Mouse (Mus musculus) liver, embryonic 12.5 days (tissue): ENCODE results near the gene Zscan10. TPM values are rescaled to one million over a fixed set of nuclear protein-coding genes. Genes with fewer than 3 reads are reported as not detected.

Source experiments
- ATAC-seq: fragments of 200-750 bp; cut with Nextera tagmentation; 2 replicates; pipeline ENCODE4 v1.8.0; 2017; ENCODE audit warnings: moderate number of reproducible peaks, mild to moderate bottlenecking, moderate library complexity
- H3K27ac ChIP-seq: fragments of 300-500 bp; sonication (generic); 2 replicates; pipeline ENCODE4 v1.5.1; 2016; ENCODE audit warnings: mild to moderate bottlenecking
- H3K27me3 ChIP-seq: fragments of 300-500 bp; sonication (generic); replicated peaks from 2 replicates; pipeline ENCODE4 v1.6.1; 2016; ENCODE audit warnings: mild to moderate bottlenecking, moderate library complexity
- H3K36me3 ChIP-seq: fragments of 300-500 bp; sonication (generic); 2 replicates; pipeline ENCODE4 v1.6.1; 2016; ENCODE audit warnings: mild to moderate bottlenecking, moderate library complexity
- H3K4me1 ChIP-seq: fragments of 300-500 bp; sonication (generic); 2 replicates; pipeline ENCODE4 v1.6.1; 2016
- H3K4me2 ChIP-seq: fragments of 300-500 bp; sonication (generic); 2 replicates; pipeline ENCODE4 v1.6.1; 2016; ENCODE audit warnings: mild to moderate bottlenecking, moderate library complexity
- H3K4me3 ChIP-seq: fragments of 300-500 bp; sonication (generic); 2 replicates; pipeline ENCODE4 v1.5.1; 2016; ENCODE audit warnings: mild to moderate bottlenecking, moderate library complexity
- H3K9ac ChIP-seq: fragments of 300-500 bp; sonication (generic); 2 replicates; pipeline ENCODE4 v1.6.1; 2016; ENCODE audit warnings: mild to moderate bottlenecking, moderate library complexity
- H3K9me3 ChIP-seq: fragments of 300-500 bp; sonication (generic); replicated peaks from 2 replicates; pipeline ENCODE4 v1.6.1; 2016; ENCODE audit warnings: mild to moderate bottlenecking, moderate library complexity
- WGBS: fragments of 180-500 bp; shearing (Covaris S2); methylation state at CpG from one replicate; pipeline ENCODE4 v1.1.7; 2016; ENCODE audit not compliant: insufficient replicate concordance; 5-methylcytosine and 5-hydroxymethylcytosine counted together
- polyA plus RNA-seq: library from polyadenylated mRNA; unstranded; fragments of >200 nt; fragmentation: Nextera tagmentation; extraction: Ambion mirVana; gene quantifications from 2 replicates; pipeline ENCODE4 v1.2.1, GENCODE M21; 2016

Gene Zscan10
- polyA plus RNA-seq, 1 experiment from 2014 or later = not detected

- Histone ChIP-seq H3K4me3 (no peak overlapping the region), H3K27ac (no peak overlapping the region), H3K36me3 (peaks cover 1% of the 10 kb centered on the region; the same call in 1 of the 2 replicates), H3K9ac (no peak overlapping the region), H3K9me3 (no peaks in the 10 kb centered on the region), H3K27me3 (no peaks in the 10 kb centered on the region), H3K4me1 (peaks cover 20% of the 10 kb centered on the region), H3K4me2 (no peak overlapping the region)
- WGBS = 49% methylated on average over 5 of the region's 5 CpGs
- no peak for ATAC-seq
Observed at GRCm38 (mm10) chr17:23566787-23567186, 33.9 kb upstream of the Zscan10 start.

- Histone ChIP-seq H3K27ac (no peak overlapping the region), H3K36me3 (no peaks in the 10 kb centered on the region), H3K27me3 (no peaks in the 10 kb centered on the region), H3K4me1 (peaks cover 13% of the 10 kb centered on the region), H3K9me3 (no peaks in the 10 kb centered on the region), H3K4me3 (no peak overlapping the region), H3K9ac (no peak overlapping the region), H3K4me2 (no peak overlapping the region)
- ATAC-seq = no peak
- 38% methylated on average over 5 of the region's 5 CpGs for WGBS
Observed at GRCm38 (mm10) chr17:23568370-23568769, 32.3 kb upstream of the Zscan10 start.

GRCm38 (mm10) chr17:23570017-23570416 is 30.6 kb upstream of the Zscan10 start:
- H3K9ac ChIP-seq = no peak overlapping the region
- no peak overlapping the region for H3K4me3 ChIP-seq
- H3K9me3 ChIP-seq = no peaks in the 10 kb centered on the region
- H3K4me1 ChIP-seq = peaks cover 9% of the 10 kb centered on the region
- no peak overlapping the region for H3K4me2 ChIP-seq
- WGBS = 33% methylated on average over 6 of the region's 6 CpGs
- no peak for ATAC-seq
- no peaks in the 10 kb centered on the region for H3K27me3 ChIP-seq
- H3K36me3 ChIP-seq = peaks cover 3% of the 10 kb centered on the region; the same call in 1 of the 2 replicates
- H3K27ac ChIP-seq = no peak overlapping the region

- WGBS = 18% methylated on average over 5 of the region's 5 CpGs
- Histone ChIP-seq H3K9me3 (no peaks in the 10 kb centered on the region), H3K27me3 (no peaks in the 10 kb centered on the region), H3K36me3 (peaks cover 10% of the 10 kb centered on the region), H3K4me2 (no peak overlapping the region), H3K9ac (no peak overlapping the region), H3K4me1 (no peaks in the 10 kb centered on the region), H3K27ac (no peak overlapping the region), H3K4me3 (no peak overlapping the region)
- no peak for ATAC-seq
Observed at GRCm38 (mm10) chr17:23571084-23571483, 29.6 kb upstream of the Zscan10 start.

- no peaks in the 10 kb centered on the region for H3K9me3 ChIP-seq
- no peak for ATAC-seq
- no peaks in the 10 kb centered on the region for H3K27me3 ChIP-seq
- H3K27ac ChIP-seq = no peak overlapping the region
- 64% methylated on average over 6 of the region's 6 CpGs for WGBS
- no peak overlapping the region for H3K4me3 ChIP-seq
- no peak overlapping the region for H3K4me2 ChIP-seq
- H3K36me3 ChIP-seq = peaks cover 19% of the 10 kb centered on the region
- H3K9ac ChIP-seq = no peak overlapping the region
- no peaks in the 10 kb centered on the region for H3K4me1 ChIP-seq
Observed at GRCm38 (mm10) chr17:23572059-23572458, 28.6 kb upstream of the Zscan10 start.

GRCm38 (mm10) chr17:23574130-23574529 is 26.5 kb upstream of the Zscan10 start:
- WGBS = 74% methylated on average over 8 of the region's 8 CpGs
- Histone ChIP-seq H3K4me1 (no peaks in the 10 kb centered on the region), H3K4me2 (no peak overlapping the region), H3K27ac (no peak overlapping the region), H3K9me3 (no peaks in the 10 kb centered on the region), H3K9ac (no peak overlapping the region), H3K27me3 (no peaks in the 10 kb centered on the region), H3K4me3 (no peak overlapping the region), H3K36me3 (peaks cover 21% of the 10 kb centered on the region)
- ATAC-seq = no peak

- H3K4me3 ChIP-seq = no peak overlapping the region
- no peaks in the 10 kb centered on the region for H3K4me1 ChIP-seq
- peaks cover 39% of the 10 kb centered on the region for H3K36me3 ChIP-seq
- no peaks in the 10 kb centered on the region for H3K9me3 ChIP-seq
- H3K4me2 ChIP-seq = no peak overlapping the region
- 87% methylated on average over 38 of the region's 38 CpGs for WGBS
- H3K27ac ChIP-seq = no peak overlapping the region
- ATAC-seq = peak; percentile 11; the same call in 1 of the 2 replicates
- no peak overlapping the region for H3K9ac ChIP-seq
- no peaks in the 10 kb centered on the region for H3K27me3 ChIP-seq
Observed at GRCm38 (mm10) chr17:23575951-23576552, 24.6 kb upstream of the Zscan10 start.

- no peak overlapping the region for H3K27ac ChIP-seq
- peak overlapping the region; percentile 62 for H3K4me2 ChIP-seq
- H3K27me3 ChIP-seq = peaks cover 21% of the 10 kb centered on the region
- WGBS = 66% methylated on average over 8 of the region's 8 CpGs
- no peak for ATAC-seq
- 0 out of 2 replicates have a peak, but pooled peaks cover 17% of the 10 kb centered on the region for H3K36me3 ChIP-seq
- no peaks in the 10 kb centered on the region for H3K9me3 ChIP-seq
- no peak overlapping the region for H3K9ac ChIP-seq
- peaks cover 20% of the 10 kb centered on the region for H3K4me1 ChIP-seq
- H3K4me3 ChIP-seq = no peak overlapping the region
Observed at GRCm38 (mm10) chr17:23584786-23585185, 15.9 kb upstream of the Zscan10 start.

GRCm38 (mm10) chr17:23585721-23586491 is 14.8 kb upstream of the Zscan10 start:
- peak; percentile 36; the same call in 1 of the 2 replicates for ATAC-seq
- H3K36me3 ChIP-seq = 0 out of 2 replicates have a peak, but pooled peaks cover 6% of the 10 kb centered on the region
- H3K4me1 ChIP-seq = peaks cover 20% of the 10 kb centered on the region
- H3K9me3 ChIP-seq = no peaks in the 10 kb centered on the region
- H3K4me2 ChIP-seq = peak overlapping the region; percentile 62
- no peak overlapping the region for H3K27ac ChIP-seq
- H3K9ac ChIP-seq = peak overlapping the region; percentile 50
- H3K27me3 ChIP-seq = peaks cover 21% of the 10 kb centered on the region
- 2% methylated on average over 22 of the region's 22 CpGs for WGBS
- H3K4me3 ChIP-seq = peak overlapping the region; percentile 60

GRCm38 (mm10) chr17:23587253-23587652 is 13.4 kb upstream of the Zscan10 start:
- Histone ChIP-seq H3K27ac (no peak overlapping the region), H3K4me1 (peaks cover 25% of the 10 kb centered on the region), H3K9ac (no peak overlapping the region), H3K4me2 (no peak overlapping the region), H3K36me3 (no peaks in the 10 kb centered on the region), H3K4me3 (no peak overlapping the region), H3K9me3 (no peaks in the 10 kb centered on the region), H3K27me3 (peaks cover 21% of the 10 kb centered on the region)
- ATAC-seq = no peak
- 49% methylated on average over 2 of the region's 2 CpGs for WGBS

- peak overlapping the region; percentile 23; the same call in 1 of the 2 replicates for H3K27ac ChIP-seq
- H3K9me3 ChIP-seq = no peaks in the 10 kb centered on the region
- no peaks in the 10 kb centered on the region; the same call in 1 of the 2 replicates for H3K27me3 ChIP-seq
- peak; percentile 99 for ATAC-seq
- H3K4me1 ChIP-seq = peaks cover 12% of the 10 kb centered on the region
- peak overlapping the region; percentile 63 for H3K4me3 ChIP-seq
- 8% methylated on average over 34 of the region's 34 CpGs for WGBS
- no peaks in the 10 kb centered on the region for H3K36me3 ChIP-seq
- peak overlapping the region; percentile 70 for H3K4me2 ChIP-seq
- peak overlapping the region; percentile 62 for H3K9ac ChIP-seq
Observed at GRCm38 (mm10) chr17:23592208-23592925, 8.3 kb upstream of the Zscan10 start.

- Histone ChIP-seq H3K27ac (peak overlapping the region; percentile 23; the same call in 1 of the 2 replicates), H3K27me3 (no peaks in the 10 kb centered on the region), H3K9me3 (no peaks in the 10 kb centered on the region), H3K4me3 (peak overlapping the region; percentile 63), H3K36me3 (no peaks in the 10 kb centered on the region), H3K4me2 (peak overlapping the region; percentile 70), H3K9ac (peak overlapping the region; percentile 62), H3K4me1 (peaks cover 15% of the 10 kb centered on the region)
- 10% methylated on average over 13 of the region's 13 CpGs for WGBS
- peak; percentile 51 for ATAC-seq
Observed at GRCm38 (mm10) chr17:23592926-23593300, 7.7 kb upstream of the Zscan10 start.
